Mouse (Mus musculus): ENCODE measurements at regions not wholly inside any gene's neighbourhood (a gene's known extent, or its start where the extent isn't known, plus 50 kb on each side); places are given as distances from the start of the nearest gene placed in this dataset.

DNA sequence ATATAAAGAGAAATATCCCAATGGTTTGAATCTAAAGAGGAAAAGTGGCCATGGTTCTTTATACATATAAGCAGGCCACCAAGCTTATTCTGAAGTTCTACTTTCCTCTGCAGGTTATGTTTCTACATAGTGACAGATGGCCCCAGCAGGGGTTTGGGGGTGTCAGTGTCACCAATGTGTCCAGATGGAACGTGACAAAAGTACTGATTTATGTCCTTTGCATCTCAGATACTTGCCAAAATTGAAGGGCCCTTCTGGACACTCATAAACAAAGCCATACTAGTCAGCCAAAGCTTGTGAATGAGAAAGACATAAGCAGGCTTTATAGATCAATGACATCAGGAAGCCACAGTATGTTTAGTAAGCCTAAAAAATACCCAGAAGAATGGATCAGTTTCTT is 190.3 kb downstream of the Etaa1 start:
- DNase-seq: no peak

GRCm38 (mm10) chr11:17764146-17764545 is 189.5 kb downstream of the Etaa1 start:
- DNase-seq: no peak

GRCm38 (mm10) chr11:17768345-17768759 is 185.3 kb downstream of the Etaa1 start:
- peak; percentile 59 for DNase-seq

DNA sequence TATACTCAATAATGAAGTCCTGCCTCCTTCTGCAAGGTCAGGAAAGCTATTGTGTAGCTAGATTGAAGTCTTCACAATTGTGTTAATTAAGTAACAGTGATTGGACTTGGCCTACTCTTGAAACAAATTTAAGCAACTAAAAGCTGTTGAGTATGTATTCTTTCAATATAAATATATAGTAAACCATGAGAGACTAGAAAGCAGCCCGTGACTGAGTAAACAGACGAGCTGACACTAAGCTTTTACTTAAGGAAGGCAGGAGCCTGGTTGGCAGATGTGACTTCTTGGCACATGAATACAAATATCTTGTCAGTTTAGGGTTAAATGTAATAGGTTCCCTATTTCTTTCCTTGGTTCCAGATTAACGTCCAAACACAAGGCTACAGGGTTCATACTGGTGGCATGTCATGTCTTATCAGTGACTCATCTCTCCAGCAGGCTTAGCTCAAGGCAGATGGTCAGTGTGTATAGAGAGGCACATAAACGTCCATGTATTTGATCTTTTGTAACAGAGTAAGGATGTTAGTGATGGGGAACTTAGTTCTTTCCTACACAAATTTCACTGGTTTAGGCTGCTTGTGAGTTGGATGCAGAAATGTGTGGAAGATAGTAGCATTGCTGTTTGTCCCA is 184.7 kb downstream of the Etaa1 start:
- DNase-seq: no peak

- DNase-seq: no peak
These were observed 156.0 kb downstream of the Etaa1 start for GRCm38 (mm10) chr11:17797632-17798031.

DNA sequence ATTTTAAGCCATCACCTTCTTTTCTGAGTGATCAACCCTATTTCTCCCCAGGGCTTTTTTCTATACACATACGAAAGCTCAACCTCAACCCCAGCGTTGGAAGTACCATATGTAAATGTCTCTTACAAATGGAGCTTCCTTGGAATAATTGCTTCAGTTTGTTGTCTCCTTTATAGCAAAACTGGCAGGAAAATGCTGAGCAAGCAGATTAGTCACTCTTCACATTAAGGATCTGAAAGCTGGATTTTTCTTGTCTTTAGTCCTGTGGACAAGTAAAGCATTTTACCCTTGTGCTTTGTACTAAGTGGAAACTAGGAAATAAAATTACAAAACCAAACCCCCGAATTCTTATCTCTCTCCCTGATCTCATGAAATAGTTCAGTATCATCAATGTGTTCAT is 145.8 kb downstream of the Etaa1 start:
- DNase-seq: no peak

DNA sequence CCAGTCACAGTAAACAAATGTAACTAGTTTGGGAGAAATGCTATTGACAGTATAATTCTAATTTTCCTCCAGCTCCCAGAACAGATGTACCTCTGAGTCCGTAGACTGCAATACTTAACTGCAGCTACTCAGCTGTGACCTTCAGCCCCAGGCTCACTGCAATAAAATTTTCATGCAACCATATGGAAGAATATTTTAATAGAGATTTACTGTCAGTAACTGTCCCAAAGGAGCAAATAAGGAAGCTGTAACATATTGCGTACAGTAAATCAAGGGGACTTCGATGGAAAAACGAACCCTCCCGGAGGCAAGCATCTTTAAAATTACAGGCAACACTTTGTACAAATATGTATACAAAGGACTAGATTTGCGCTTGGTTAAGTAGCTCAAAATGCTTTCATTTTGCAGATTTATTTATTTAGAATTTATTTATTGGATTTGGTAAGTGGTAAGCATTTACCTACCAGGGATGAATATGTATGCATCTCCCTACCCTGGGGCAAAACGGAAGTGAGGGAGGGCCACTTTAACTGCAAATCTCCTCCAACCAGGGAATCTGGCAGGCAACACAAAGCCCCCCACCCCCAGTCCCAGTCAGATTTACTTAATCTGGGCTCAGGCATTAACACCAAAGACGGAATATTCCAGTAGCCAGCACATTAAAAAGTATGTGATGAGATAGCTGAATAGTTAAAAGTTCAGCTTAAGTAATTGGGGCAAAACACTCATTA is 141.7 kb downstream of the Etaa1 start:
- no peak for DNase-seq

DNA sequence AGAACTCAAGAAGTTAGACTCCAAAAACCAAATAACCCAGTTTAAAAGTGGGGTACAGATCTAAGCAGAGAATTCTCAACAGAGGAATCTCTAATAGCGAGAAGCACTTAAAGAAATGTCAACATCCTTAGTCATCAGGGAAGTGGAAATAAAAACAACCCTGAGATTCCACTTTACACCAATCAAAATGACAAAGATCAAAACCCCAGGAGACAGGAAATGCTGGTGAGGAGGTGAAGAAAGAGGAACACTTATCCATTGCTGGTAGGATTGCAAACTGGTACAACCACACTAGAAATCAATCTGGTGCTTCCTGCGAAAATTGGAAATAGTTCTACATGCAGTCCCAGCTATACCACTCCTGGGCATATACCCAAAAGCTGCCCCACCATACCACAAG is 111.0 kb downstream of the Etaa1 start:
- no peak for DNase-seq

DNA sequence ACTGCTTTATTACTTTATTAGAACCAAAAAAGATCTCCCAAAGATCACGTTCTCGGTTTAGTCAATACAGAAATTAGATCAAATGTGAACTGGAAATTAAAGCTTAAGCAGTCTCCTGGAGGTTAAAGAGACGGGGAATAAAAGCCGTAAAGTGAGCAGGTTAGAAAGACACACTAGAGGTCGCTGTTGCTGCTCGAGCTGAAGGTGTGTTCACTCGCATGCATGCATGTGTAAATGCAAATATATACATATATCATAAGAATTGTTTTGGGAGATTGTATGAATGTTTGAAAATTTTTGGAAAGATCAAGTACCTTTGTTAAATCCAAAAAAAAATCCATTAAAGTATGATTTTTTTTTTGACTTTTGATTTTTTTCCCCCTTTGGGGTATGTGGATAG is 101.3 kb downstream of the Etaa1 start:
- DNase-seq: peak; percentile 22

- no peak for DNase-seq
These were observed 100.3 kb downstream of the Etaa1 start for GRCm38 (mm10) chr11:17853246-17853804.

GRCm38 (mm10) chr11:17853832-17854231 is 99.8 kb downstream of the Etaa1 start:
- DNase-seq: no peak

DNA sequence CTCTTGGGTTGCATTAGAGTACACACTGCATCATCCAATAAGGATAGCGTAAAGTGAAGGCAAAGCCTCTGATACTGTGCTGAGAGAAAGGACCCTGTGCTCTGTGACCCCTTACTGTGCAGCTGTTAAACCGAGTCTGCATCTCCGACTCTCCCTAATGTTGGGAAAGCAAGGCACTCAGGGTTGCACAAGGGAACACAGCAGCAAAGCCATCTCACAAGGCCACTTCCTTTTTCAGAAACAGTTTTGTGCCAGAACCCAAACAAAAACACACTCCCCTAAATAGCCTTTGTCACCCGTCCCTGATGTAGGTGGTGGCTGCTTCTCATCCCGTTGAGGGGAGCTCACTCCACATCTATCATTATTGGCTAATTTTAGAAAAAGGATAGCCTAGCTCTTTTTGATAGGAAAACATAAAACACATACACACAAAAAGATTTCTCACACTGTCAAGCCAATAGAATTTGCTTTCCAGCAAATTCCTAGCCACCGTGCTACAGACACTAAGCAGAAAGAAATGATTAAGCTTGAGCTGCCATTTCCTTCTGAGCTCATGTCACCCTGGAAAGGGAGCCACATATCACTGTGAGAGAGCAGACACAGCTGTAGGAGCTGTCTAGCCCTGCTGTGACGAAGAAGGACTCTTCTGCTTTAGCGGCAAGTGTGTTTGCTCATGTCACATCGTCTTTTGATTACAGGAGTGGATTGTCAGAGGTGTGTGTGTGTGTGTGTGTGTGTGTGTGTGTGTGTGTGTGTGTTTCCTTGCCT is 94.1 kb downstream of the Etaa1 start:
- DNase-seq: peak; percentile 39

- no peak for DNase-seq
These were observed 88.8 kb downstream of the Etaa1 start for GRCm38 (mm10) chr11:17864833-17865397.

GRCm38 (mm10) chr11:17870690-17871089 is 83.0 kb downstream of the Etaa1 start:
- DNase-seq: no peak

DNA sequence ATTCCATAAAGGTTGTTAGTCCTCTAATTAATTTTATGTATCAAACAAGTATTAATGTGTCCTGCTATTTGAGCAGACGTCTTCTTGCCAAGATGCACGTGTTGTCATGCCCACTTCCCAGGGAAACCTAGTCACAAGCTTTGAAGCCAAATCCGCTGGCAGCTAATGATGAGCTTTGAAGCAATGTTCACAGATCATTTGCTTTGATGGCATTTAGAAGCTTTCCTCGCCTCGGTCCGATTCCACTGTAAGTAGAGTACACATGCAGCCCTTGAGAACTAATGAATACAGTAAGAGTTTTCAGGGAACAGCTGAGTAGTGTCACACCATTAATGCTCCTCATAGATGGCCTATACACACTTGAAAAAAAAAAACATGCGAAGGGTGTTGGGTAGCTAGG is 81.8 kb downstream of the Etaa1 start:
- DNase-seq: no peak

DNA sequence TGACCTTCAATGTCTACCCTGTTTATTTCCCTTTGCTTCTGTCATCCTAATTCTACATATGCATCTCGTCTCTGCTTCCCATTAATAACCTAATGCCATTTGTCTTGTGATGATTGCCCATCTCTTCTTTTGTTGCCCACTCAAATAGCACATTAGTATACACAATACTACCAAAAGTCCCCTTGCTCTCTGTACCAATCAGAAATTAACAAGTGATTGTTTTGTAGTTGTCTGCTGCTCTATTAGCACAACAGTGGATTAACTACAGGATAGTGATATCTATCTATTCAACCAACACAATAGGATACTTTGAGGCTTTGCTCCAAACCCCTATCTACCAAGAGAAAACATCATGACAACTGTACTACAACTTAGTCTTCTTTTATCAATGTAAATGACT is 70.4 kb downstream of the Etaa1 start:
- DNase-seq: no peak

Measured in kidney, postnatal 10 days (tissue).